Mouse (Mus musculus) limb, embryonic 15.5 days (tissue): ENCODE data around the gene Etfrf1. TPM values are rescaled to one million over a fixed set of nuclear protein-coding genes. Genes with fewer than 3 reads are reported as not detected.

ENCODE experiments used
- ATAC-seq: fragments of 200-750 bp; cut with Nextera tagmentation; 2 replicates; pipeline ENCODE4 v1.8.0; 2017; ENCODE audit warnings: low read depth, moderate TSS enrichment; ENCODE audit not compliant: insufficient number of reproducible peaks, low FRiP score, low TSS enrichment
- H3K27ac ChIP-seq: fragments of 300-500 bp; sonication (generic); 2 replicates; pipeline ENCODE4 v1.5.1; 2015; ENCODE audit warnings: moderate library complexity, mild to moderate bottlenecking, inconsistent platforms
- H3K27me3 ChIP-seq: fragments of 300-500 bp; sonication (generic); 2 replicates; pipeline ENCODE4 v1.6.1; 2015; ENCODE audit warnings: inconsistent platforms
- H3K36me3 ChIP-seq: fragments of 300-500 bp; sonication (generic); 2 replicates; pipeline ENCODE4 v1.6.1; 2015; ENCODE audit warnings: inconsistent platforms
- H3K4me1 ChIP-seq: fragments of 300-500 bp; sonication (generic); 2 replicates; pipeline ENCODE4 v1.6.1; 2015; ENCODE audit warnings: inconsistent platforms
- H3K4me2 ChIP-seq: fragments of 300-500 bp; sonication (generic); 2 replicates; pipeline ENCODE4 v1.6.1; 2015; ENCODE audit warnings: mild to moderate bottlenecking, inconsistent platforms
- H3K4me3 ChIP-seq: fragments of 300-500 bp; sonication (generic); 2 replicates; pipeline ENCODE4 v1.5.1; 2015; ENCODE audit warnings: mild to moderate bottlenecking, inconsistent platforms
- H3K9ac ChIP-seq: fragments of 300-500 bp; sonication (generic); 2 replicates; pipeline ENCODE4 v1.6.1; 2015; ENCODE audit warnings: inconsistent platforms
- H3K9me3 ChIP-seq: fragments of 300-500 bp; sonication (generic); 2 replicates; pipeline ENCODE4 v1.6.1; 2016; ENCODE audit warnings: inconsistent platforms
- WGBS: fragments of 180-500 bp; shearing (Covaris S2); methylation state at CpG from one replicate; pipeline ENCODE4 v1.1.7; 2015; 5-methylcytosine and 5-hydroxymethylcytosine counted together
- polyA plus RNA-seq: library from polyadenylated mRNA; unstranded; fragments of >200 nt; fragmentation: Nextera tagmentation; extraction: Ambion mirVana; gene quantifications from 2 replicates; pipeline ENCODE4 v1.2.1, GENCODE M21; 2015

The Etfrf1 gene
- 31.0 and 34.3 TPM in 2 replicates for polyA plus RNA-seq

- peak; percentile 100 for ATAC-seq
Measured at GRCm38 (mm10) chr6:145210816-145211338, at the start of gene Etfrf1, which contains the start of gene Casc1. Gene Etfrf1, plus strand, starts transcription at chr6:145211134. Gene Casc1, minus strand, starts transcription at chr6:145211005.

GRCm38 (mm10) chr6:145171892-145172606 lies 38.9 kb upstream of the Etfrf1 start:
- H3K4me1 ChIP-seq, result peaks cover 37% of the 10 kb centered on the region
- WGBS, result 76% methylated on average over 14 of the region's 14 CpGs

More at GRCm38 (mm10) chr6:145210816-145211338, at the start of gene Etfrf1, which contains the start of gene Casc1:
- under 1% methylated on average over 36 of the region's 36 CpGs for WGBS
- H3K9me3 ChIP-seq, result no peaks in the 10 kb centered on the region
- H3K9ac ChIP-seq, result peak within 1 kb of the TSS; percentile 61
- peak within 1 kb of the TSS; percentile 94 for H3K27ac ChIP-seq
- peak within 1 kb of the TSS; percentile 64 for H3K4me3 ChIP-seq
- peaks cover 13% of the 10 kb centered on the region for H3K4me1 ChIP-seq
- H3K36me3 ChIP-seq, result peaks cover under 1% of the 10 kb centered on the region; the same call in 1 of the 2 replicates
- peak within 1 kb of the TSS; percentile 75 for H3K4me2 ChIP-seq
- no peaks in the 10 kb centered on the region for H3K27me3 ChIP-seq

GRCm38 (mm10) chr6:145173781-145174191 lies 37.1 kb upstream of the Etfrf1 start:
- H3K4me1 ChIP-seq, result peaks cover 37% of the 10 kb centered on the region
- peak; percentile 68 for ATAC-seq
- no peak overlapping the region for H3K4me3 ChIP-seq
- peak overlapping the region; percentile 14 for H3K4me2 ChIP-seq
- H3K36me3 ChIP-seq, result no peaks in the 10 kb centered on the region
- no peak overlapping the region for H3K9ac ChIP-seq
- 0 out of 2 replicates have a peak overlapping the region, but pooled peaks have one; percentile 38 for H3K27ac ChIP-seq
- H3K27me3 ChIP-seq, result no peaks in the 10 kb centered on the region; the same call in 1 of the 2 replicates
- H3K9me3 ChIP-seq, result no peaks in the 10 kb centered on the region
- WGBS, result 3% methylated on average over 11 of the region's 11 CpGs

More at GRCm38 (mm10) chr6:145171892-145172606, 38.9 kb upstream of the Etfrf1 start:
- no peak for ATAC-seq
- Histone ChIP-seq H3K27me3 (no peaks in the 10 kb centered on the region; the same call in 1 of the 2 replicates), H3K9ac (no peak overlapping the region), H3K36me3 (no peaks in the 10 kb centered on the region), H3K4me3 (no peak overlapping the region), H3K9me3 (no peaks in the 10 kb centered on the region), H3K27ac (no peak overlapping the region), H3K4me2 (no peak overlapping the region)

- H3K9ac ChIP-seq, result no peak overlapping the region
- no peaks in the 10 kb centered on the region; the same call in 1 of the 2 replicates for H3K27me3 ChIP-seq
- H3K4me1 ChIP-seq, result peaks cover 37% of the 10 kb centered on the region
- no peaks in the 10 kb centered on the region for H3K36me3 ChIP-seq
- ATAC-seq, result no peak; the same call in 1 of the 2 replicates
- no peak overlapping the region for H3K4me2 ChIP-seq
- no peak overlapping the region for H3K4me3 ChIP-seq
- no peak overlapping the region for H3K27ac ChIP-seq
- 34% methylated on average over 9 of the region's 9 CpGs for WGBS
- H3K9me3 ChIP-seq, result no peaks in the 10 kb centered on the region
Measured at GRCm38 (mm10) chr6:145175571-145175981, 35.4 kb upstream of the Etfrf1 start.

- no peak overlapping the region for H3K27ac ChIP-seq
- no peaks in the 10 kb centered on the region for H3K9me3 ChIP-seq
- H3K36me3 ChIP-seq, result no peaks in the 10 kb centered on the region
- H3K4me3 ChIP-seq, result no peak overlapping the region
- ATAC-seq, result no peak
- no peak overlapping the region for H3K4me2 ChIP-seq
- H3K4me1 ChIP-seq, result peaks cover 37% of the 10 kb centered on the region
- H3K9ac ChIP-seq, result no peak overlapping the region
- 34% methylated on average over 10 of the region's 10 CpGs for WGBS
- no peaks in the 10 kb centered on the region; the same call in 1 of the 2 replicates for H3K27me3 ChIP-seq
Measured at GRCm38 (mm10) chr6:145176474-145176873, 34.5 kb upstream of the Etfrf1 start.

GRCm38 (mm10) chr6:145179665-145180064 lies 31.3 kb upstream of the Etfrf1 start:
- Histone ChIP-seq H3K4me3 (no peak overlapping the region), H3K4me2 (no peak overlapping the region), H3K27me3 (no peaks in the 10 kb centered on the region; the same call in 1 of the 2 replicates), H3K9ac (no peak overlapping the region), H3K9me3 (no peaks in the 10 kb centered on the region), H3K36me3 (no peaks in the 10 kb centered on the region), H3K4me1 (peaks cover 22% of the 10 kb centered on the region), H3K27ac (no peak overlapping the region)
- WGBS, result 43% methylated on average over 6 of the region's 6 CpGs
- ATAC-seq, result no peak

GRCm38 (mm10) chr6:145182044-145182443 lies 28.9 kb upstream of the Etfrf1 start:
- H3K4me2 ChIP-seq, result no peak overlapping the region

GRCm38 (mm10) chr6:145186096-145186495 lies 24.8 kb upstream of the Etfrf1 start:
- ATAC-seq, result no peak
- Histone ChIP-seq H3K4me3 (no peak overlapping the region), H3K9ac (no peak overlapping the region), H3K27me3 (no peaks in the 10 kb centered on the region), H3K4me1 (peaks cover 2% of the 10 kb centered on the region; the same call in 1 of the 2 replicates), H3K27ac (no peak overlapping the region), H3K4me2 (no peak overlapping the region), H3K36me3 (no peaks in the 10 kb centered on the region), H3K9me3 (no peaks in the 10 kb centered on the region)
- WGBS, result 97% methylated on average over 1 of the region's 1 CpGs

More at GRCm38 (mm10) chr6:145182044-145182443, 28.9 kb upstream of the Etfrf1 start:
- no peak for ATAC-seq
- Histone ChIP-seq H3K9ac (no peak overlapping the region), H3K27ac (no peak overlapping the region), H3K36me3 (no peaks in the 10 kb centered on the region), H3K27me3 (no peaks in the 10 kb centered on the region), H3K4me1 (no peaks in the 10 kb centered on the region), H3K9me3 (no peaks in the 10 kb centered on the region), H3K4me3 (no peak overlapping the region)
- WGBS, result 67% methylated on average over 8 of the region's 8 CpGs

- H3K27ac ChIP-seq, result no peak overlapping the region
- H3K4me3 ChIP-seq, result peak overlapping the region; percentile 34
- H3K27me3 ChIP-seq, result no peaks in the 10 kb centered on the region
- H3K9me3 ChIP-seq, result no peaks in the 10 kb centered on the region
- H3K4me2 ChIP-seq, result peak overlapping the region; percentile 44
- peaks cover 2% of the 10 kb centered on the region; the same call in 1 of the 2 replicates for H3K4me1 ChIP-seq
- no peak for ATAC-seq
- no peaks in the 10 kb centered on the region for H3K36me3 ChIP-seq
- no peak overlapping the region for H3K9ac ChIP-seq
- WGBS, result 58% methylated on average over 27 of the region's 27 CpGs
Measured at GRCm38 (mm10) chr6:145187093-145188088, 23.5 kb upstream of the Etfrf1 start.

GRCm38 (mm10) chr6:145193038-145193437 lies 17.9 kb upstream of the Etfrf1 start:
- no peaks in the 10 kb centered on the region for H3K36me3 ChIP-seq
- ATAC-seq, result no peak
- no peak overlapping the region for H3K27ac ChIP-seq
- 85% methylated on average over 3 of the region's 3 CpGs for WGBS
- no peak overlapping the region for H3K4me2 ChIP-seq
- H3K4me3 ChIP-seq, result no peak overlapping the region
- H3K9me3 ChIP-seq, result no peaks in the 10 kb centered on the region
- H3K4me1 ChIP-seq, result no peaks in the 10 kb centered on the region
- no peaks in the 10 kb centered on the region for H3K27me3 ChIP-seq
- no peak overlapping the region for H3K9ac ChIP-seq

- Histone ChIP-seq H3K36me3 (no peaks in the 10 kb centered on the region), H3K9me3 (no peaks in the 10 kb centered on the region), H3K27me3 (no peaks in the 10 kb centered on the region), H3K9ac (no peak overlapping the region), H3K4me3 (no peak overlapping the region), H3K4me1 (no peaks in the 10 kb centered on the region), H3K27ac (no peak overlapping the region), H3K4me2 (no peak overlapping the region)
- 71% methylated on average over 11 of the region's 11 CpGs for WGBS
- no peak for ATAC-seq
Measured at GRCm38 (mm10) chr6:145193446-145193845, 17.5 kb upstream of the Etfrf1 start.
